Mouse (Mus musculus) limb, embryonic 15.5 days (tissue): Measurements from ENCODE around the gene Gtf3c5. TPM values are rescaled to one million over a fixed set of nuclear protein-coding genes. Genes with fewer than 3 reads are reported as not detected.

Source experiments
- ATAC-seq: fragments of 200-750 bp; cut with Nextera tagmentation; 2 replicates; pipeline ENCODE4 v1.8.0; 2017; ENCODE audit warnings: low read depth, moderate TSS enrichment; ENCODE audit not compliant: insufficient number of reproducible peaks, low FRiP score, low TSS enrichment
- H3K27ac ChIP-seq: fragments of 300-500 bp; sonication (generic); 2 replicates; pipeline ENCODE4 v1.5.1; 2015; ENCODE audit warnings: moderate library complexity, mild to moderate bottlenecking, inconsistent platforms
- H3K27me3 ChIP-seq: fragments of 300-500 bp; sonication (generic); 2 replicates; pipeline ENCODE4 v1.6.1; 2015; ENCODE audit warnings: inconsistent platforms
- H3K36me3 ChIP-seq: fragments of 300-500 bp; sonication (generic); 2 replicates; pipeline ENCODE4 v1.6.1; 2015; ENCODE audit warnings: inconsistent platforms
- H3K4me1 ChIP-seq: fragments of 300-500 bp; sonication (generic); 2 replicates; pipeline ENCODE4 v1.6.1; 2015; ENCODE audit warnings: inconsistent platforms
- H3K4me2 ChIP-seq: fragments of 300-500 bp; sonication (generic); 2 replicates; pipeline ENCODE4 v1.6.1; 2015; ENCODE audit warnings: mild to moderate bottlenecking, inconsistent platforms
- H3K4me3 ChIP-seq: fragments of 300-500 bp; sonication (generic); 2 replicates; pipeline ENCODE4 v1.5.1; 2015; ENCODE audit warnings: mild to moderate bottlenecking, inconsistent platforms
- H3K9ac ChIP-seq: fragments of 300-500 bp; sonication (generic); 2 replicates; pipeline ENCODE4 v1.6.1; 2015; ENCODE audit warnings: inconsistent platforms
- H3K9me3 ChIP-seq: fragments of 300-500 bp; sonication (generic); 2 replicates; pipeline ENCODE4 v1.6.1; 2016; ENCODE audit warnings: inconsistent platforms
- WGBS: fragments of 180-500 bp; shearing (Covaris S2); methylation state at CpG from one replicate; pipeline ENCODE4 v1.1.7; 2015; 5-methylcytosine and 5-hydroxymethylcytosine counted together
- polyA plus RNA-seq: library from polyadenylated mRNA; unstranded; fragments of >200 nt; fragmentation: Nextera tagmentation; extraction: Ambion mirVana; gene quantifications from 2 replicates; pipeline ENCODE4 v1.2.1, GENCODE M21; 2015

Gtf3c5 gene
- 41.8 and 44.1 TPM in 2 replicates for polyA plus RNA-seq

DNA sequence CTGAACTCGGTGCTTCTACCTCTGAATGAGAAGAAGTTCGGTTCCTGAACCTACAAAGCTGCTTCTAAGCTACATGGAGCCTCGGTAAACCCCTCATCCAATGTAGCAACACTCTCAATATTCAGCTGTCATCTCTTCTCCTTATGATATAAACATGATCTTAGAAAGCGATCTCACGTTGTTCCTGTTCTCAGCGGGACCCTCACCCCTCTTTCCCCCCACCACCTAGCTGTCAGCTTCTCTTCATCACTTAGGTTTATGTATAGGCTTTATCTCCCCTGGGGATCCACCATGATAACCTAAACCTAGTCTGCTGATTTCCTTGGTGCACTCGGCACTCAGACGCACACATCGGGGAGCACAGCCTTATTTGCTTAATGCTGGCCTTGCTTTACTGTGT lies at the start of gene Gtf3c5:
Gene Gtf3c5, minus strand, starts transcription at position 101 of the 400 bp plus-strand sequence.
- no peak for ATAC-seq
- H3K9me3 ChIP-seq = no peaks in the 10 kb centered on the region
- peak within 1 kb of the TSS; percentile 94 for H3K27ac ChIP-seq
- H3K36me3 ChIP-seq = peaks cover 21% of the 10 kb centered on the region
- H3K4me3 ChIP-seq = peak within 1 kb of the TSS; percentile 72
- 76% methylated on average over 9 of the region's 9 CpGs for WGBS
- peak within 1 kb of the TSS; percentile 44 for H3K9ac ChIP-seq
- peaks cover 16% of the 10 kb centered on the region; the same call in 1 of the 2 replicates for H3K4me1 ChIP-seq
- H3K27me3 ChIP-seq = no peaks in the 10 kb centered on the region
- H3K4me2 ChIP-seq = peak within 1 kb of the TSS; percentile 57

DNA sequence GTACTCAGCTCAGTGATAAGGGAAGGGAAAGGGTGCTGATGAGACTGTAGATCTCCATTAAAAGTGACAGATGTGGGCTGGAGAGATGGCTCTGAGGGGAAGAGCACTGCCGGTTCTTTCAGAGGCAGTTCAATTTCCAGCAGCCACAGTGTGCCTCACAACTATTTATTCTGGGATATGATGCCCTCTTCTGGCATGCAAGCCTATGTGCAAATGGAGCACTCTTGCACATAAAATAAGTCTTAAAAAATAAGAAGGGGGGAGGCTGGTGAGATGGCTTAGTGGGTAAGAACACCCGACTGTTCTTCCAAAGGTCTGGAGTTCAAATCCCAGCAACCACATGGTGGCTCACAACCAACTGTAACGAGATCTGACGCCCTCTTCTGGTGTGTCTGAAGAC lies 49.6 kb upstream of the Gtf3c5 start:
- ATAC-seq = no peak
- H3K4me2 ChIP-seq = no peak overlapping the region
- H3K4me1 ChIP-seq = peaks cover 13% of the 10 kb centered on the region
- H3K9me3 ChIP-seq = no peaks in the 10 kb centered on the region
- no peak overlapping the region for H3K4me3 ChIP-seq
- WGBS = 38% methylated on average over 4 of the region's 4 CpGs
- H3K36me3 ChIP-seq = no peaks in the 10 kb centered on the region
- H3K9ac ChIP-seq = no peak overlapping the region
- H3K27ac ChIP-seq = no peak overlapping the region
- H3K27me3 ChIP-seq = no peaks in the 10 kb centered on the region

DNA sequence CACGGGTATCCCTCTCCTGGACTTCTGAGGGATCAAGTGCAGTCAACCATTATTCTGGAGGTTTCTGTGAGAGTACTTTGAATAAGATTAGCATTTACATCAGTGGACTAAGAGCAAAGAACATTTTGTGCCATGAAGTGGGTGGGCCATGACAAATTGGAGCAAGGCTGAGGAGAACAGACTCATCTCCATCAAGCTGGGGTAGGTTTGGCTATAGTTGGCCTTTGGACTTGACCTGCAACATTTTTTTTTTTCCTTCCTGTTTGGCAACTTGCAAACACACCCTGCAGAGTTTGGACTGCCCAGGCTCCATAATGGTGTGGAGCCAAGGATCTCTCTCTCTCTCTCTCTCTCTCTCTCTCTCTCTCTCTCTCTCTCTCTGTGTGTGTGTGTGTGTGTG lies 49.1 kb upstream of the Gtf3c5 start:
- H3K9me3 ChIP-seq = no peaks in the 10 kb centered on the region
- 48% methylated on average over 1 of the region's 1 CpGs for whole genome bisulfite sequencing

DNA sequence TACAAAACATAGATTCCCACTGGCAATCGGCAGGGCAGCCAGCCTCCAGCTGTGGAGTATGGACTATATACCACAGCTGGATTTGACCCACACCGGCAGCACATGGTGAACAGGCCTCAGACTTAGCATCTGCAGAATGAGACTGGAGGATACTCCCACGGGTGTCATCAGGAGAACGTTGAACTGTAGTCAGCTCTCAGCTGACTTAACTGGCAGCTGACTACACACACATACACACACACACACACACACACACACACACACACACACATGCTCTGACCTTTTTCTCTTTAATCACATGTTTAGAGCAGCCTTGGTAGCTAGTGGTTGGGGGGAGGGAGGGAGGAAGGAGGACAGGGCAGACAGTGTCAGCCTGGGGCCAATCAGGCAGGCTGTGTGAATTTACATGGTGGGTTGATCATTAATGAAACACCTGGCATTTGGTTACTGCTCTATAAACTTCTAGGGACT lies 46.4 kb upstream of the Gtf3c5 start:
- Histone ChIP-seq H3K4me1 (peaks cover 10% of the 10 kb centered on the region), H3K9ac (no peak overlapping the region), H3K4me2 (no peak overlapping the region), H3K27ac (no peak overlapping the region), H3K36me3 (no peaks in the 10 kb centered on the region), H3K27me3 (no peaks in the 10 kb centered on the region), H3K9me3 (no peaks in the 10 kb centered on the region), H3K4me3 (no peak overlapping the region)
- 10% methylated on average over 4 of the region's 4 CpGs for WGBS
- ATAC-seq = no peak

More for the DNA sequence above, 49.1 kb upstream of the Gtf3c5 start:
- Histone ChIP-seq H3K9ac (no peak overlapping the region), H3K4me1 (peaks cover 10% of the 10 kb centered on the region), H3K36me3 (no peaks in the 10 kb centered on the region), H3K4me2 (no peak overlapping the region), H3K27ac (no peak overlapping the region), H3K4me3 (no peak overlapping the region), H3K27me3 (no peaks in the 10 kb centered on the region)
- ATAC-seq = no peak

DNA sequence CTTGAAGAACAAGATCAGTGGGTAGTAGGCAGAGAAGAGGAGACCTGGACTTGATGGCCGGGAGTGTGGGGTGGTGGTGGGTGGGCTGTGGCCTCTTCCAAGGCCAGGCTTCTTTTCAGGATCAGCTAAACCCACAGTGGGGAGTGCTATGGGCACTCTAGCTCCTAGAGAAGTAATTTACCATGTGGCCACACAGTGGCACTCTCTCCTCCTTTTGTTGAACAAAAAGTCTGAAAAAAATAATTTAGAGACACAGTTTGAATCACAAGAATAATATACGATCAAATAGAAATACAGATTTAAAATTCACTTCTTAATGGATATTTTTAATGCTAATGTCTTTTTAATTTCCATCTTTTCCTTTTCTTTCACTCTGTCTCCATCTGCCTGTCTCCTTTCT lies 44.5 kb upstream of the Gtf3c5 start:
- no peak overlapping the region for H3K27ac ChIP-seq
- no peak overlapping the region for H3K4me3 ChIP-seq
- no peaks in the 10 kb centered on the region for H3K27me3 ChIP-seq
- 55% methylated on average over 2 of the region's 2 CpGs for WGBS
- no peak overlapping the region for H3K4me2 ChIP-seq
- peaks cover 10% of the 10 kb centered on the region for H3K4me1 ChIP-seq
- no peaks in the 10 kb centered on the region for H3K9me3 ChIP-seq
- H3K9ac ChIP-seq = no peak overlapping the region
- H3K36me3 ChIP-seq = no peaks in the 10 kb centered on the region
- no peak for ATAC-seq

DNA sequence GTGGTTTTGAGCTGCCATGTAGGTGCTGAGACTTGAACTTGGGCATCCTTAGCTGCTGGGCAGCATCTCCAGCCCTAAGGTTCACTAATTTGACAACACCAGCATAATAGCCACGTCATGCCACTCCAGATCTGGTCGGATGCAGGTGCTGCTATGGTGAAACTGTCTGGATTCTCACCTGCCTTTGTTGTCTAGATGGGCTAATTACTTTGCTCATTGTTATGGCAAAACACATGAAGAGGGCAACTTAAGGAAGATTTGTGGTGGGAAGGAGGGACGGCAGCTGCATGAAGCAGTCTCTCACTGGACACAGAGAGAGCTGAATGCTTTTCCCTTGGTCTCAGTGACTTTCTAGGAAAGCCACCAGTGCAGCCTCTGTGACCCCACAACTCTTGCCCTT lies 42.5 kb upstream of the Gtf3c5 start:
- WGBS = 66% methylated on average over 3 of the region's 3 CpGs
- no peaks in the 10 kb centered on the region for H3K9me3 ChIP-seq

DNA sequence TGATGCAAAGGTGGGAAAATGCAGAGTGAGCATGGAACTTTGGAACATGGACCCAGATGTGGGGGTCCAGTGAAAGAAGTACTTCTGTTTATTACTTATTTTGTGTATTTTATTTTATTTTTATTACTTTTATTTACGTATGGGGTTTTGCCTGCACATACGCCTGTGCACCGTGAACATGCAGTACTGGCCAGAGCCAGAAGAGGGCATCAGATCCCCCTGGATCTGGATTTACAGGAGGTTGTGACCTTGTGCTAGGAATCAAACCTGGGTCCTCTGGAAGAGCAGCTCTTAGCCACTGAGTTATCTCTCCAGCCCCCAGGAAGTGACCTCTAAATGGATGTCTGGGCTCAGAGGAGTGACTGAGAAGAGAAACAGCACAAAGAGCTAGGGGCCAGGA lies 41.3 kb upstream of the Gtf3c5 start:
- 88% methylated on average over 3 of the region's 3 CpGs for WGBS
- no peaks in the 10 kb centered on the region for H3K36me3 ChIP-seq
- H3K27ac ChIP-seq = no peak overlapping the region
- ATAC-seq = no peak
- no peaks in the 10 kb centered on the region for H3K9me3 ChIP-seq
- peaks cover 11% of the 10 kb centered on the region for H3K4me1 ChIP-seq
- no peak overlapping the region for H3K4me2 ChIP-seq
- no peak overlapping the region for H3K4me3 ChIP-seq
- peaks cover 23% of the 10 kb centered on the region for H3K27me3 ChIP-seq
- no peak overlapping the region for H3K9ac ChIP-seq

More for the DNA sequence above, 42.5 kb upstream of the Gtf3c5 start:
- no peak overlapping the region for H3K9ac ChIP-seq
- no peaks in the 10 kb centered on the region for H3K36me3 ChIP-seq
- peaks cover 17% of the 10 kb centered on the region for H3K27me3 ChIP-seq
- ATAC-seq = no peak
- no peak overlapping the region for H3K27ac ChIP-seq
- H3K4me2 ChIP-seq = no peak overlapping the region
- H3K4me3 ChIP-seq = no peak overlapping the region
- peaks cover 14% of the 10 kb centered on the region for H3K4me1 ChIP-seq

DNA sequence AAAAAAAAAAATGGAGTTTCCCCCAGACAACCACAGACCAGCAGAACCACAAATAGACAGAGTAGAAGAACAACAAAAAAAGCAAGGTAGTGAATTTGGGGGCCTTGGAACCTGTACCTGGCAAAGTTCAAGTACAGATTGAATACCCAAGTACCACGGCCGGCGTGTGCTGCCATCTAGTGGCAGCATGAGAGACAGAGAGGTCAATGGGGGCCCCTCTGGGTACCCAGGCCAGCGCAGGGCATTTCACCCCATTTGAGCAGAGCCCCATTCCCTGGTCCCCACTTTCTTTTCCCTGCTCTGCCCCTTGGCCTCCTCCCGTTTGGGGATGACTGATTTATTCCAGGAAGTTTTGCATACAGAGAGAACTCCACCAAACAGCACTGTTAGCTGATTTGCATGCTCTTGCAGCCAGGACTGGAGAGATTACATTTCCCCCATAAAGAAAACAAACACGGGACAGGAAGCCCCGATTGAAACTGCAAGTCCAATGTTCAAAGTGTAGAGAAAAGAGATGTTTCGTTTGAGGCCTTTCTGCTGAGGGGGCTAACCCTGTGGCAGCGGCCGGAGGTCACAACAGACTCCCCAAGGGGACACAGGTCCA lies 39.1 kb upstream of the Gtf3c5 start:
- Histone ChIP-seq H3K9ac (no peak overlapping the region), H3K4me3 (no peak overlapping the region), H3K27ac (no peak overlapping the region), H3K36me3 (no peaks in the 10 kb centered on the region), H3K4me2 (no peak overlapping the region), H3K27me3 (peaks cover 29% of the 10 kb centered on the region), H3K9me3 (no peaks in the 10 kb centered on the region), H3K4me1 (peaks cover 4% of the 10 kb centered on the region; the same call in 1 of the 2 replicates)
- 22% methylated on average over 10 of the region's 10 CpGs for WGBS
- ATAC-seq = no peak

DNA sequence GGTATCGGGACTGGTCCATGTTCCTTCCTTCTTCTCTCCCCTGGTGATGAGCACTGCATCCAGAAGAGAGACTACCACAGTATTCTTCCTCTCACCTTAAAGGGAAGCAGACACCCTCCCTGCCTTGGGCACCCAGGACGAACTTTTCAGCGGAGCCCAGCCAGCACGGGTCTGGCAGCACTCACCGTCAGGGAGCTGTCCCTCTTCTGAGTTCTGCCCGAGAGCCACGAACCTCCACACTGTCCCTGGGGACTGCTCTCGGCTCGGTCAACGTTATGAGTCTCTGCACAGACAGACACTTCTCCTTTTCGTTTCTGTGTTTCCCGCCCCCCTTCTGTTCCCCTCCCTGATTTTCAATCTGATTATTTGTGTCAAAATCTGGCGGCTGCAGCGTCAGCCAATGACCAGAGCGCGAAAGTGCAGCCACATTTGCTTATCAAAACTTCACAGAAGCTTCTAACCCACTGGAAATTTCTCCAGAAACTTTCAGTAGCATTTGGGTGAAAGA lies 38.2 kb upstream of the Gtf3c5 start, which contains the start of gene Gfi1b:
Gene Gfi1b, minus strand, starts transcription at position 319 of the 508 bp plus-strand sequence.
- no peaks in the 10 kb centered on the region for H3K9me3 ChIP-seq
- ATAC-seq = no peak
- no peak within 1 kb of the TSS for H3K4me3 ChIP-seq
- no peak within 1 kb of the TSS for H3K9ac ChIP-seq
- no peak within 1 kb of the TSS for H3K4me2 ChIP-seq
- WGBS = 10% methylated on average over 16 of the region's 16 CpGs
- no peaks in the 10 kb centered on the region for H3K36me3 ChIP-seq
- peaks cover 29% of the 10 kb centered on the region for H3K27me3 ChIP-seq
- no peak within 1 kb of the TSS for H3K27ac ChIP-seq
- H3K4me1 ChIP-seq = peaks cover 4% of the 10 kb centered on the region; the same call in 1 of the 2 replicates

DNA sequence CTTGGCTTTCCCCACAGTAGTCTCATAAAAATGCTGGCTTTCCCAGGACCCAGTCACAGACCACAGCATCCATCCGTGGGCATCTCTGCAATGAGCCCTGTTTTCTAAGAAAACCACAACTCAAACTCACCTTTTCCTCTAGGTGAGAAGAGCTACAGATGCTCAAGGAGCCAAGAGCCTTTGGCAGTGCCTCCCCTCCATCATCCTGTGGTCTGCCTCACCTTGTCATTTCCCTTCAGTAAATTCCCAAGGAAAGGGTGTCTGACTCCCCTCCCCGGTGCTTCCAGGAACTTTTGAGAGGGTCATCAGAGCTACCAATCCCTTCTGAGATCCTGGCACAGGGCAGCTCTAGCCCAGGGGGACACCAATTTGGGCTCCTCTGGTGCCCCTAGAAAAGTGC lies 37.6 kb upstream of the Gtf3c5 start:
- H3K4me2 ChIP-seq = no peak overlapping the region
- H3K4me3 ChIP-seq = no peak overlapping the region
- no peak overlapping the region for H3K27ac ChIP-seq
- H3K9ac ChIP-seq = no peak overlapping the region
- 17% methylated on average over 2 of the region's 2 CpGs for WGBS
- H3K4me1 ChIP-seq = peaks cover 4% of the 10 kb centered on the region; the same call in 1 of the 2 replicates
- H3K36me3 ChIP-seq = no peaks in the 10 kb centered on the region
- no peaks in the 10 kb centered on the region for H3K9me3 ChIP-seq
- no peak for ATAC-seq
- peaks cover 29% of the 10 kb centered on the region for H3K27me3 ChIP-seq

DNA sequence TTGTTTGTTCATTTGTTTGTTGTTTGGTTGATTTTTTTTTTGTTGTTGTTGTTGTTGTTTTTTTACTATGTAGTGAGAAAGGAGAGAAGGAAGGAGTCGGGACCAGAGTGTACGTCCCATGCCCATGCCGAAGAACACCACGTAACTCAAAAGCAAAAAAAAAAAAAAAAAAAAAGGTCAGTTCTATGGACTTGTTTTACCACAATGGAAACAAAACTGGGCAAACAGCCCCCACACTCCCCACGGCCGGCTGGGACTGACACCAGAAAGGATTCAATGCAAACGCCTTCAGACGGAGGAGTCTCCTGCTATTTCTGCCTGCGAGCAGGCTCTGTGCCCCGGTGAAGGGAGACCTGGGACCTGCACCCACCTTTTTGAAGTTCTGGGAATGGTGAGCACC lies 37.0 kb upstream of the Gtf3c5 start:
- peaks cover 4% of the 10 kb centered on the region; the same call in 1 of the 2 replicates for H3K4me1 ChIP-seq
- no peak overlapping the region for H3K4me2 ChIP-seq
- no peak overlapping the region for H3K9ac ChIP-seq
- no peak overlapping the region for H3K27ac ChIP-seq
- no peak for ATAC-seq
- no peaks in the 10 kb centered on the region for H3K36me3 ChIP-seq
- H3K4me3 ChIP-seq = no peak overlapping the region
- 61% methylated on average over 10 of the region's 10 CpGs for WGBS
- H3K9me3 ChIP-seq = no peaks in the 10 kb centered on the region
- H3K27me3 ChIP-seq = peaks cover 29% of the 10 kb centered on the region

DNA sequence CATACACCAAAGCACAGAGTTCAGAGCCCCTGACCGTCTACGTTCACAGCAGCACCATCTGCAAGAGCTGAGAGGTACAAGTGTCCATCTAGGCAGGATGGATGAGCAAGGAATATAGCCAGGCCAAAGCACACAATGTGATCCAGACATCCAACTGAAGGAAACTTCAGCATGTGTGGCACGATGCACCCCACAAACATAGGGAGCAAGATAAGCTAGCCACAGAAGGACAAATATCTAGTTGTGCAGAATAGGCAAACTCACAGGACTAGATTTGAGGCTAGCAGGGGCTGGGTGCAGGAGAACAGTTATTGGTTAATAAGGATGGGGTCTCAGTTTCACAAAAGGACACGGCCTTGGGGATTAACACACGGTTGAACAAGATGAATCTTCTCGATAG lies 35.8 kb upstream of the Gtf3c5 start:
- Histone ChIP-seq H3K27me3 (peaks cover 29% of the 10 kb centered on the region), H3K36me3 (no peaks in the 10 kb centered on the region), H3K9me3 (no peaks in the 10 kb centered on the region), H3K4me3 (no peak overlapping the region), H3K4me2 (no peak overlapping the region), H3K4me1 (peaks cover 4% of the 10 kb centered on the region; the same call in 1 of the 2 replicates), H3K27ac (no peak overlapping the region), H3K9ac (no peak overlapping the region)
- 85% methylated on average over 6 of the region's 6 CpGs for WGBS
- ATAC-seq = no peak
